Mouse (Mus musculus) ovary, postnatal 10 days (tissue): ENCODE data around the gene Fibin.
A peak's percentile ranks its signal among the peaks of the same experiment; 100 is the strongest.

Experiments
- DNase-seq: peaks from one replicate; pipeline ENCODE4 v3.0.0; 2022; ENCODE audit warnings: low spot score

The Fibin gene

DNA sequence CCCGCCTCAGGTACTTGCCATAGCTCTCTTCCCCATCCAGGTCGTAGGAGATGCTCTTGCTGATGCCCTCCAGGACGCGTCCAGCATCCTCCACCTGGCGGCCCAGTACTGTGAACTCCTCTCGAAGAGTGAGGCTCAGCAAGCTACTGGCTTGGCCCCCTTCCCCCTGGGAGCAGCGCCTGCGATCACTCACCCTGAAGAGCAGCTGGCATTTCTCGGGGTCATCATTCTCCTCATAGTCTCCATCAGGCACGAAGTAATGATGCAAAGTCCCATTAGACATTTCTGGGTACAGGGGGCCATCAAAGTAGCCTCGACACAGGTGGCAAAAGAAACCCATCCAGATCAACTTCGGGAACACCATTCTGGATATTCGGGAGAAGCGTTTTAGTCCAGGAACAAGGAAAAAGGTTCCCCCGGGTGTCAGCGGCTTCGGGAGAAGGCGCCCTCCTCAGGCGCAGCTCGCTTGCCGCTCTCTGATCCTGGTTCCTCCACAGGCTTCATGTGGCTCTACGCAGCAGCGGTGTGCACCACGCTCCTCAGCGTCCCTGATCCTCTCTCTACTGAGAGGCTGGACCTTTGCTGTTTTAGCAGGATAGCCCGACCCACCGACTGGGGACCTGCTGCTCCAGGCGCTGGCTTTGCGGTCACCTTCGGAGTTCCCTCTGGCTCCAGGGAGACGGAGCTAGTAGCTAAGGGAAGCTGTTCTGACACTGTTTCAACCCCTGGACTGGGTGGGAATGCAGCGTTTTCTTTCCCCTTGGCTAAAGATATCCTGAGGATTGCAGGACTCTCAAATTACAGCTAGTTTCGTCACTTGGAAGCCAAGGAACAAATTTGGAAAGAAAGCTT is at the start of gene Fibin:
TSS of gene Fibin (minus strand) at position 752 of the 852 bp plus-strand sequence.
- DNase-seq, result peak; percentile 38

DNA sequence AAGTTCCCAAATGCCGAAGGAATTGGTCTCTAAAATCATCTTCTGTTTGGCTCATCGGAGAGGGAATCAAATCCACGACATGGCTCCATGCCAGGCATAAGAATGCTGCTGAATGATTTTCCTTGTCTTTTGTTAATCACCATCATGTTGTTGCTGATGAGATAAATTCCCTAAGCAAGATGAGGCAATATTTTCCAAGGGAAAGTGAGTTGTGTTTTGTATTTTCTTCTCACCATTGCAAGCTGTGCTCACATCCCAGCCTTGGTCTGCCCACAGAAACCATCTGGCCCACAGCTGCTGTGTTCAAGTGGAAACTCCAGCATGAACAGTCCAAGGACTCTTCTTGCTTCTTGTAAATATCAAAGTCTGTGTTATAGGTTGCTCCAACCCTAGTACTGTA is 48.4 kb upstream of the Fibin start:
- DNase-seq, result no peak

DNA sequence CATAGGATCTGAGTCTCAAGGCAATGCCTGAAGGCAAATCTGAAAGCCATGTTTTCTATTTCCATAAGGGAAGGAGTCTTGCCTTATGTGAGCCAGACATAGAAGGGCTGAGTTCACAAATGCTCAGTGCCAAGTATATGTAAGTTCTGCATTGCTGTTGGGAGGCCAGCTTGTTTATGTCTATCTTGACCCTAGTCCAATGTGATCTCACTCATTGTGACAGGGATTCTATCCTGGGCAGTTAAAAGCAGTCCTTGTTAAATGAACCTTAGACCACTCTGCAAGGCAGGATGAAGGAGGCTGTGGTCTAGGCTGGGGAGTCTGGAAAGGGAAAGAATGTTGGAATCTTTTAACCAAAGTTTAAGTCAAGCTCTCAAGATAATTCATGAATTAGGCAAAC is 45.8 kb upstream of the Fibin start:
- no peak for DNase-seq

DNA sequence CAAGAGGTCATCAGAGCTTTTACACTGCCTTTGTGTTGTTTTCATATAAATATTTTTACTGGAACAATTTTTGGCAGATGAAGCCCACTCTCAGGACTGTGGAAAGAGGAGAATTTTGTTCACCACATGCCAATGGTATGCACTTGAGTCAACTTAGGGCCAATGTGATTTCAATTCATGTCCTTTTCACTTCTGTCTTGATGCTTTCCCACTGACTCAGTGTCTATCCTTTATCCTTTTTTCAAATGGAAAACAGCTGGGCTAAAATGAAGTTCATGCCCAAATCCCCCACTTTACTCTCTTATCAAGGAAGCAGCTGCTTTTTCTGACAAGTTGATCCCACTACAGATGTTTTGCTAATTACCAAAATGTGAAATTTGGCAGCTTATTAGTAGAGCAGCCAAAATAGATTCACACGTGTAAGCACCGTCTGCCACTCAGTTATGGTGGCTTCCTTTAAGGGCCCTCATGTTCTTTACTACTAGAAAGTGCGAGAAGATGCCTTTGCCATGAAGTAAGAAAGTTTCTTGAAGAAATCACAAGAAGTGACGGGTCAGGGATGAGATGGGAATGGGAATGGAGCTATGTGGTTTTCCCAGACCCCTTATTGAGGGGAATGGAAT is 29.8 kb upstream of the Fibin start:
- no peak for DNase-seq

DNA sequence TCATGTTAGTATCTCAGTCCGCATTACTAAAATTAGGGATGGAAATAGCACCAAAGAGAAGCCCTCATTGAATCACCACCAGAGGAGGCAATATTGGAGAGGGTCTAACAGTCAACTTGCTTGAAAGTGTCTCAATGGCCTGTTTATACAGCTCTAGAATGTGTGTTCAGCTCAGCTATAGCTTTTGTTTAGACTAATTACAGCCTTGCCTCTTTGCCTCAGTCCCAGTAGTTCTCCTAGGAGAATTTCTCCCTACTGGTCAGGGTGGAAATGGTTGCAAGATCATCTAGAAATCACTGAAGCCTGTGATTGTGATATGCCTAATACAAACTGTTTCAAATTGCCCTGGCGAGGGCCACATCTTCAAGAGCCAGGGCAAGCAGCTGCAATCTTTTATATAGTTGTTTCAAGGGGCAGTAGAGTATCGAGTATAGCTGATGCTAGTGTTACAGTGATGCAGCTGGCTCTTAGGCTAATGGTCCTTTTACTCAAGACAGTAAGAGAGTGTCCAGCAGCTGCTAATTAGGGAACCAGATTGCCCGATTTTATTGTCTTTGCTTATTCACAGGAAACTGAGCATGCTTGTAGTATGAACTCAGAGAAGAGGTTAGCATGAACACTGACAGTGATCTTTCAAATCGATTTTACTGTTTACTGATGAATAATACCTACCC is 27.9 kb upstream of the Fibin start:
- no peak for DNase-seq

DNA sequence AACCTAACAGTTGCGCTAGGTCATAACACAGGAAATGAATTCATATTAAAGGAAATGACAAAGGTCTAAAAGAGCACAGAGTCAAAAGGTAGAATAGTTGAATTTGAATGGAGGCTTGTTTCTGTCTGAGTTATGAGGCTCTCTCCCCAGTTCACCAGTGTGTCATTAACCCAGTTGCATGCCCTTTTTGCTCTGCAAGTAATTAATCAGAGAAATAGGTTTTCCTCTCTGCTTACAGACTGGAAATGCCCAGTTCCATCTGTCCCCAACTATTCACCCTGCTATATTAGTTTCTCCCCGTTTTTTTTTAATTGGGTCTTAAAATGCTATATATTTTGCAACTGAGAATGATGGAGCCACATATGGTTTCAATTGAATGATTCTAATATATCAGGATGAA is 16.8 kb upstream of the Fibin start:
- no peak for DNase-seq

DNA sequence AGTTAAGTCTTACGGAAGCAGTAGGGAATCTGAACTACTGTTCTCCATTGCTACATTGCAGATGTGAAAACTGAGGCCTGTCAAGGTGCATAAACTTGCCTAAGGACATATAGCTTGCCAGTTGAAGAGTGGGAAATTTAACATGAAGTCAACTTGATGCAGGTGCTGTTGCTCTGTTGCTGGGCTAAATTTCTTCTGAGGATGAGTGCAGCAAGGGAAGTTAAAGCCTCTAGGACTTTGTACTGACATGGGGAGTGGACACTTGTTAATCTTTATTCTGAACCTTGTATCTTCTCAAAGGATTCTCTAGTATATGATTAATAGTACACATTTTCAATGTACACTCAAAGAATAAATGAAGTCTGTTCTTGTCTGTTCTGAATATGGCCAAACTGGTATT is 13.7 kb upstream of the Fibin start:
- no peak for DNase-seq

DNA sequence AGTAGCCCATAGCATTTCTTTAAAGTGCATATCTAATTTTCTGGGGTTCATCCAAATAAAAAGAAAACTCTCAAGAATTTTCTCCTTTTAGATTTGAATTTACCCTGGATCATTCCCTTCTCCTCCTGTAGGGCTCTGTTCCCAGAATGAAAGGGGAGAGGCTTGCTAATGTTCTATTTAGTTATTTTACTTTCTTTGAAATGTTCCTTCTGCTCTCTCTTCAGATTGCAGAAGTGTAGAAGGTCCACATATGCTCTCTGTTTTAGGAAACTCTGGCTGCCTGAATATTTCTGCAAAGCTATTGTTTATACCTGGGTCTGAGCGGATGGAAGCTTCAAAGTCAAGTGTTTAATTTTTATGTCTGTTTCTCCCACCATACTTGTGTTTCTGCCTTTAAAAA is 12.5 kb upstream of the Fibin start:
- no peak for DNase-seq

DNA sequence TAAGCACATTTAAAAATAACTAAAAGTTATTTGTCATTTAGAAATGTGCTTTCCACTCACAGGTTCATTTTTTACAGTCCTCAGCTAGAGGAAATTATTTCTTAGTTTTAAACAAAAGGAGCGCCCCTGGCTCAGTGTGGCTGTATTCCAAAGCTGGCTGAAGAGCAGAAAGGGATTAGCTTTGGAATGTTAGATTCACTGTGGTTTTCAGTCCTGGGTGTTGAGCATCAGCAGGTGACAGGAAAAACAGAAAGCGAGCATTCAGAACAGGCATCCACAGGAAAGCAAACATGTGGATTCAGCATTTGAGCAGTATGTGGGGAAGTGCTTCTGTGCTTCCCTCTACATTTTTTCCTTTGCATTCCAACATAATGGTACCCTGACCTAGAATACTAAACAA is 10.2 kb upstream of the Fibin start:
- DNase-seq, result no peak

DNA sequence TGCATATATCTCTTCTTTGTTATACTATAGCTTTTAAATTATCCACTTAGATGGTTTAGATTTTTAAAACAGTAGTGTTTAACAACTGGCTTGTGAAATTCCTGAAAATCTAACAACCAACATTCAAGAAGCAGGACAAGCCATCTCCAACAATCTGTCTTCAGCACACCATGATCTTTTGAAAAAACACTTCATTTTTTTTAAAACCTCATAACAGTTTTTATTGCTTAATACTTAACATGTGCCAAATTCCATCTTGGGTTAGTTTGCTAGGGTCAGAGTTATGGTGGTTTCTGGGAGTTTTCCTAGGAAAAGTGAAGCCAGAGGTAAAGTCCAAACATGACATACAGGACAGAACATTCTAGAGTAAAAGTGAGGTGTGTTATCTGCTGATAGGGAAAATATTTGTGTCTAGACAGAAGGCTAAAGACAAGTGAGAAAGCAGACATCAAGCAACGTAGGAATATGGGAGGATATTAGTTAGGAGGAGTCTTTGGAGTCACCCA is 4.5 kb upstream of the Fibin start:
- DNase-seq, result no peak

DNA sequence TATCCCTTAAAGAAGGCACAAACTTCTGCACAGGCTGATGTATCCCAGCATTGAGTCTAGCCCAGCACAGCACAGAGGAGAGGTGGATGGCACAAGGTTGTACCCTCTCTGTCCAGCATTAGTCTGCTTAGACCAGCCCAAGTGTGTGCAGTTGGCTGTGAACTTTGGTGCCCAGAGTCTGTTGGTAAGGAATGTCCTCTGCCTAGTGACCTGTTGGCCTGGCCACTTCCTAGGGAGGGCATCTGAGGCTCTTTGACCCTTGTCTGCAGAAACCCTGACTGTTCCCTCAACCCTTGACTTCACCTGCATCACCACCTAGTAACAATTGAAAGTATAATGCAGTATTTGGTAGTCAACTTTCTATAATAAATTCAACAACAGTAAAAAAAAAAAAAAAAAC is 2.4 kb upstream of the Fibin start:
- no peak for DNase-seq

DNA sequence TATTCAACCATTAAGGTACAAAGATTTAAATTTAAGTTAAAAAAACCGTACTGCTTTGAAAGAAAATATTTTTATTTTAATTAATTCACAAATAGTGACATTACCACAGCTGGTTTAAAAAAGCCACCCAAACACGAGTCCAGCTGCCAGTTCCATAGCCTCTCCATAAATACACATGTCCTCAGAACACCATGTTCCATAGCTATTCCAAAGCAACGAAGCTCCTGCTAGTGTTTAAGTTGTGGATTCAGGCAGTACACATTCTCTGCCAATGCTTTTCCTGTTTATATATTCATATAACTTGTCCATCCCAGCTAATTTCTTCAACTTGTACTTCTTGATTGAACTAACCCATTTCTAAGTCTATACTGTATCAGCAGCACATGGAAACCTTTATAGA is 872 bp upstream of the Fibin start:
- no peak for DNase-seq

DNA sequence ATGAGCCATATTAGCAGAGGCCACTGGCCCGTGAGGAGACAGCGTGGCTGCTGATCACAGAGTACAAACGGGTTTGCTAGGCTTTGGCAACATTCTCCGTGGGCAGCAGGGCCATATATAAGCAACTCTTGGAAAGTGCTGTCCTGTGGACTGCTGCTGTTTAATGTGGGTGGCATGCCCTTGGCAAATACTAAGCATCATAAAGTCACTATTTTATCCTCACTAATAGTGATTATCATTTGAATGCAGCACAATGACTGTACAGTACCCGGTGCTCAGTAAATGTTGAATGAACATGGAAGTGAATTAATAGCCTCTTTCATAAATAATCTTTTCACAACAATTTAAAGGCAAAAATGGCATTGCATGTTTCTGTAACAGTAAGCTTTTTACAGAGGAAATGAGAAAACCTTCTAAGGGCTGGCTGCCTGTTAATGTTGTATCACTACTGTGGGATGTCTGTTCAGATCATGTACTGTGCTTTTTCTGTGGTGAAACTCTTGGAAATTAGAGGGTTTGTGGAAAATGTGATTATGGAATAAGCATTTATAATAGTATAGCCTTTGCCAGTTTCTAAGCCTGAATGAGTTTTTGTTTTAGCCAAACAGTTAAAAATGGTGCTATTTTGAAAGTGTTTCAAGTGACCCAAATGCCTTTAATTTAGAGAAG is 9.5 kb downstream of the Fibin start:
- no peak for DNase-seq

DNA sequence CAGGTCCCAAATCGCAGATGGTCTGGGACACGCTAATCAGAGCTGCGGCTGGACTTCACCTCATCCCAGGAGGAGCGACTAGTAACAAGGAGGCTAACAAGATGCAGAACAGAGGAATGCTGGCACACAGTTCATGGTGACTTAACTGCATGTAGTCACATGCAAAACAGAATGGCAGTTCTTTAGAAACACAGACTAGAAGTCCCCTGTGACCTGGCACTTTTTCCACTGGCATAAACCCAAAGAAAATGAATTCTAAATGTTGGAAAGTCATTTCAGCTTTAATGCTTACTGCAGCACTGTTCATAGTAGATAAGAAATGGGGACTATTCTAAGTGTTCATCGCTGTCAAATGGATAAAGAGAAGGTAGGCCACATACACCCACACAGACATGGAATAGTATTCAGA is 11.1 kb downstream of the Fibin start:
- DNase-seq, result no peak

DNA sequence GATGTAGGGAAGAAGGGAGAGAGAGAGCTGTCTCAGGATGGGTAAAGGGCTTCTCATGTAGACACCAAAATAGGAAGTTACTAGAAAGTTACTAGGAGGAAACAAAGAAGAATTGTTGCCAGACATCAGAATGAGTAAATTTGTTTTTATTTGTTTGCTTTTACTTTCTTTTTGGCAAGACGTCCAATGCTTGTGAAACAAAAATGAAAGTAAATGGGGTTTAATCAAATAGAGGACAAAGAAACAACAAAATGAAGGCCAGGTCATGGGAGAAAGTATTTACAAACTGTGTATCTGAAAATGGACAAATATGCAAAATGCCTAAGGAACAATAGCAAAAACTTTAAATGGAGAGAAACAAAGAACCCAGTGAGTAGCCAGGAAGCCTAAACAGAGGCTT is 11.6 kb downstream of the Fibin start:
- no peak for DNase-seq

DNA sequence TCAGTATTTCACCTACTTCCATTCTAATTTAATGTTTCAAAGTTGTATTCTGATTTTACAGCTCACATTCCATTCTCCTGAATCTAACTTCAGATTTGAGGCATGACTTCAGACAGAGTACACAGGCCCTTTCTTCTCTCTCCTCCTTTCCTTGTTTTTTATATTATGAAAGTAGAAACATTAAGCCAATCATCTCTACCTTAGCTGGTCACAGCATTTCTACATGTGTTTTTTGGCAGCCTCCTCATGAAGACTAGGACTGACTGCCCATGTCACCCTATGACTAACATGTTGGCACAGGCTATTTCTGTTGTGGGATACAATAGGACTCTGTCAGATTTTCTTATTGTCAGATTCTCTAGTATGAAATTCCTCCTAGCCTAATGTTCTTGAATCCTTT is 34.0 kb downstream of the Fibin start:
- DNase-seq, result no peak

DNA sequence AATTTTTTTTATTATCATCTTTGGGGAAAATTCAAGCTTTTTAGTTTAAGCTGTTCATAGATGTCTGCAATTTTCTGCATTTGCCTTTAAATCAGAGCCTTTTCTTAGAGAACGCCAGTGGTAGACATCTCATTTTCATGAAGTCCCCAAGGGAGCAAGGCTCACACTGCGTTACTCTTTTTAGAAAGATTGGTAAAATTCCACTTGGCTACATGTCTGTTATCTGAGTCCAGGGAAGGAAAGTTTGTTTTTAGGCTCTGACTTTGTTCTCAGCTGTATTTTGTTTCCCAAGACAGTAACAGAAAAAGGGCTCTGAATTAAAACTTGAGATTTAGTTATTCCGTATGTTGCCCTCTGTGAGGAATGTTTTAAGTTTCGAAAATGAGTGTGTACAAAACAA is 43.0 kb downstream of the Fibin start:
- DNase-seq, result no peak

DNA sequence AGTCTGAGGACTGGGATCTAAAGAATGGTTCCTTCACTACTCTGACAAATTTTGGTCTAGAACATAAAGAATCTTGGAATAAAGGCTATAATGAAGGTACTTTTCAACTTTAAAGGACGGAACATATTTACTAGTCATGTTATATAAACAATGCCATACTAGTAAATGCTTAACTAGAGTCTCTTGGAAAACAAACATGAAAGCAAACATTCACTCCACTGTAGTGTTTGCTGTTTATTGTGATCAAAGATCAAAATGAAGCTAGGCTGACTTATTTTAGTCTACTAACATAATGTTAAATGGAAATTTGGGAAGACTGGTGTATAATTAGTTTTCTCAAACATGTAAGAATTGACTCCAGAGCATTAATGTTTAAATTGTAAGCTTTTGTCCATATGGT is 43.7 kb downstream of the Fibin start:
- no peak for DNase-seq

DNA sequence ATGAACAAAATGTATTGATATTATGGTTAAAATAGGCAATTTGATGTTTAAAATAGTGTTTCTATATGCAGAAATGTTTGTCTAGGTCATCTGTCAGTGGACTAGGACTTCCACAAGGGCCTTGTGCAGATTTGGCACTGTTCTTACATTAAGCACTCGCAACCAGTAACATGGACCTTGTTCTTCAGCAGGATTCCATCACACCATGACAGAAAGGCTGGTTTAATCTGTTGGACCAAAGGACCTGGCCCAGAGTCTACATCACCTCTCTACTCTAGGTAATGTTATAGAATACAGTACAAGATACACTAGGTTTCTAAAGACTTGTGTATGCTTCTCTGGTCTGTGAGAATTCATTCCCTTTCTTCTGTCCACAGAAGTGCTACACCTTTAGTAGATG is 44.3 kb downstream of the Fibin start:
- no peak for DNase-seq

DNA sequence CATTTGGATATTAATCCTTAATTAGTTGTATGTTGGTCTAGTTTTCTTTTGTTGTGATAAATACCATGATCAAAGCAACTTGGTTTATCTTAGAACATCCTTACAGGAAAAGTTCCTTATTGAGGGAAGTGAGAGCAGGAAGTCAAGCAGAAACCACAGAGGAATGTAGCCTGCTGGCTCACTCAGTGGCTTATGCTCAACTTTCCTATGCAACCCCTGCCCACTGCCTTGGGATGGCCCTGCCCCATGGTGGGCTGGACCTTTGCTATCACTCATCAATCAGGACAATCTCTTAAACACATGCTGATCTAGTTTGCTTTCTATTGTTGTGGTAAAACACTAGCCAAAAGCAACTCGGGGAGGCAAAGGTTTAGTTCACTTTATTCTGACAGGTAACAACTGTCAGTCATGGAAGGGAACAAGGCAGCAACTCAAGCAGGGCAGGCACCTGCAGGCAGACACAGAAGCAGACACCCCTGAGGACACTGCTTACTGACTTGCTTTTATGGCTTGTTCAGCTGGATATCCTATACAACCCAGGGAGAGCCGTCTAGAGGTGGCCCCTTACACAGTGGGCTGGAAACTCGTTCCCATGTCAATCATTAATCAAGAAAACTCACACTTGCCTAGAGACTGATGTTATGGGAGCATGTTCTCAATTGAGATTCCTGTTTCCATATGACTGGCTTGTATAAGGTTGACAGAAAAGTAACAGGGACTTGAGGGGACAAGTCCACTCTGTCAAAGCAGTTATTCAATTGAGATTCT is 46.7 kb downstream of the Fibin start:
- no peak for DNase-seq

DNA sequence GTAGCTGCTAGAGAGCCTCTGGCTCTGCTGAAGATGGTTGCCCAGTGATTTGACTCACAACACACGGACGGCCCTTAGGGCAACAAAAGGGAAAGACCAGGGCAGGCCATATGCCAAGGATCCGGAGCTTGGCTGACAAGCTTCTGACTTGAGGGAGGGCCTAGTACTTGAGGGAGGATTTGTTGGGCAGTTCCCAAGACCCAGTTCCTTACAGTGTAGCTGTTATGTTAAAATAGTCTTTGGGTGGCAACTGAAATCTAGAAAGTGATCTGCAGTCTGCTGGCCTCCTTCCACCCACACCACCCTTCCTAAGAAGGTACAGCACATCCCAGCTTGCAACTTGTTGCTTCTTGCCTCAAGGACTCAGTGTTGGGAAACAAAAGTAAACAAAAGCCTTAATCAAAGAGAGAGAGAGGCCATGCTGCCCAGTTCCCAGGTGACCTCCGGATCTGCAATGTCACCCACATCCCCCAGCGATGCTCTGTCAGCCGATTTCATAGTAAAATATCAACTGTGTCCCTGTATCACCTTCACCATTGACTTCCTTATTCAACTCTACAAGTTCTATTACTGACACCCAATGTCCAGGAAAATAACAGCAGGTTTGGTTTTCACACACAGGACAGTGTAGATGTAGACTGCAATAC is 48.4 kb downstream of the Fibin start, which contains the start of gene Bbox1:
TSS of gene Bbox1 (minus strand) at position 52 of the 647 bp plus-strand sequence.
- no peak for DNase-seq
